ENCODE assay signal across 23 mouse cellular contexts in the genomic region with DNA sequence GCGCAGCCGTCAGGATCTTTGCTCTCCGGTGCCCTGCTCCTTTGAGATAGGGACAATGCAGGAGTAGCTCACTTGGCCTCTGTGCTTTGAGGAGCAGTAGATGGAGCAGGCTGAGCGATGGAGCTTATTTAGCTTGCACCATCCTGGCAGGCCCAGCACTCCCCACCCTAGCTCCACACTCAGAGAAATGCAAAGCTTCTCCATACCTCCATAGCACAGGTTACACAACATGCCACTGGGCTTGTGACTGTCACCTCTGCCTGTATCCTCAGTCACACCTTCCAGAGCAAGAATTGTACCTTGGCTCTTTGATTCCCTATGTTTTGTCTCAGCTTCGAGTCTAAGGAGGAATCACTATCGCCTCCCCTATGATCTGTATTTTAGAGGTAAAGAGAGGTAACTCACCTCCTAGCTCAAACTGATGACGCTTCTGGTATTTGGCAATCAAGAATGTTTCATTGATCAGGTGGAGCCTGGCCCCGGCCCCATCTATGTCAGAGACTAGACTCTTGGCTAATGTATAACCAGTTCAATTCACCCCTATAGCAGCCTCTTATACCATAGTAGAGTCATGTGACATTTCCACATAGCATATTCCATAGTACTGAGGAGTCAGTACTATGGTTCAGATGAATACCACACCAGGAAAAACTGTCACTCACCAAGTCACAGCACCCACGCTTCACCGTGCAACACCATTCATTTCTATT. TPM values are rescaled to one million over a fixed set of nuclear protein-coding genes. Genes with fewer than 3 reads are reported as not detected.
DNase-seq lines count a peak whose midpoint lies in the region; ATAC-seq lines count a peak whose summit lies in the region.
"Had no signal": no experiment of that assay in that cellular context is flagged by ENCODE, and none has a peak within 500 bp of the region (broad histone marks: within the 10 kb centered on the region; RNA-seq: fewer than 3 reads in every experiment).

No protein-coding gene starts in this region.

- ATAC-seq in embryonic facial prominence, embryonic 12.5 days (ENCODE audit: insufficient number of reproducible peaks, insufficient read depth, low FRiP score, low TSS enrichment) = no peak
- peak; percentile 75 for ATAC-seq in intestine, embryonic 15.5 days
- peak; percentile 65; the same call in 1 of the 2 replicates for ATAC-seq in liver, embryonic 12.5 days
- peak; percentile 79 for ATAC-seq in liver, embryonic 16.5 days (ENCODE audit: low read depth)
- ATAC-seq: CD4-positive, CD25-positive, alpha-beta regulatory T cell, adult 4 months; forebrain, embryonic 16.5 days had no signal

- H3K36me3 ChIP-seq in embryonic facial prominence, embryonic 12.5 days = peaks cover 38% of the 10 kb centered on the region
- H3K36me3 ChIP-seq in embryonic facial prominence, embryonic 10.5 days (replicated peaks) = peaks cover 68% of the 10 kb centered on the region
- H3K36me3 ChIP-seq in intestine, embryonic 15.5 days = no peaks in the 10 kb centered on the region
- no peaks in the 10 kb centered on the region for H3K36me3 ChIP-seq in liver, embryonic 12.5 days
- H3K36me3 ChIP-seq in liver, embryonic 16.5 days (ENCODE audit: control insufficient read depth, insufficient read depth) = no peaks in the 10 kb centered on the region
- H3K36me3 ChIP-seq: G1E; heart, embryonic 15.5 days had no signal

- H3K27ac ChIP-seq in embryonic facial prominence, embryonic 12.5 days = no peak overlapping the region
- no peak overlapping the region for H3K27ac ChIP-seq in embryonic facial prominence, embryonic 10.5 days (replicated peaks)
- H3K27ac ChIP-seq in intestine, embryonic 15.5 days = no peak overlapping the region
- H3K27ac ChIP-seq in liver, embryonic 12.5 days = no peak overlapping the region
- no peak overlapping the region for H3K27ac ChIP-seq in liver, embryonic 16.5 days (ENCODE audit: low read length)
- H3K27ac ChIP-seq: forebrain, embryonic 12.5 days; heart, adult 2 months; heart, embryonic 15.5 days; hindbrain, embryonic 10.5 days; hindbrain, embryonic 14.5 days had no signal

- no peaks in the 10 kb centered on the region for H3K9me3 ChIP-seq in embryonic facial prominence, embryonic 12.5 days
- H3K9me3 ChIP-seq in embryonic facial prominence, embryonic 10.5 days = no peaks in the 10 kb centered on the region
- H3K9me3 ChIP-seq in intestine, embryonic 15.5 days = no peaks in the 10 kb centered on the region
- no peaks in the 10 kb centered on the region for H3K9me3 ChIP-seq in liver, embryonic 12.5 days (replicated peaks)
- H3K9me3 ChIP-seq in liver, embryonic 16.5 days (replicated peaks; ENCODE audit: control insufficient read depth, low read length) = no peaks in the 10 kb centered on the region
- H3K9me3 ChIP-seq: forebrain, embryonic 12.5 days; G1E; heart, embryonic 15.5 days; hindbrain, embryonic 10.5 days had no signal

- H3K27me3 ChIP-seq in embryonic facial prominence, embryonic 12.5 days = no peaks in the 10 kb centered on the region
- H3K27me3 ChIP-seq in embryonic facial prominence, embryonic 10.5 days (replicated peaks; ENCODE audit: low read depth, poor library complexity, severe bottlenecking) = peaks cover 8% of the 10 kb centered on the region; the same call in 1 of the 2 replicates
- peaks cover 5% of the 10 kb centered on the region; the same call in 1 of the 2 replicates for H3K27me3 ChIP-seq in intestine, embryonic 15.5 days (replicated peaks)
- H3K27me3 ChIP-seq in liver, embryonic 12.5 days (replicated peaks) = peaks cover 38% of the 10 kb centered on the region
- peaks cover 24% of the 10 kb centered on the region for H3K27me3 ChIP-seq in liver, embryonic 16.5 days (ENCODE audit: control insufficient read depth, insufficient read depth, low read depth, low read length)

- no peak for DNase-seq in embryonic facial prominence, embryonic 10.5 days (ENCODE audit: low spot score)
- DNase-seq in embryo, embryonic 9.5 days (ENCODE audit: extremely low spot score) = no peak
- no peak for DNase-seq in heart, postnatal 14 days
- no peak for DNase-seq in layer of hippocampus, adult 11-12 months (ENCODE audit: low spot score)
- DNase-seq: adrenal gland, postnatal 10 days; B cell, adult 2 months; cerebellum, adult 11 months; cerebellum, adult 8-10 months; cerebellum, postnatal 14 days; gastrocnemius, postnatal 14 days; heart, adult 2 months had no signal

- 0 out of 2 replicates have a peak overlapping the region, but pooled peaks have one; percentile 19 for H3K9ac ChIP-seq in embryonic facial prominence, embryonic 12.5 days
- no peak overlapping the region for H3K9ac ChIP-seq in intestine, embryonic 15.5 days
- no peak overlapping the region for H3K9ac ChIP-seq in liver, embryonic 12.5 days
- no peak overlapping the region for H3K9ac ChIP-seq in liver, embryonic 16.5 days (ENCODE audit: low read depth, low read length)
- H3K9ac ChIP-seq: forebrain, embryonic 12.5 days; heart, embryonic 15.5 days; hindbrain, embryonic 14.5 days had no signal

- peak overlapping the region; percentile 21 for H3K4me2 ChIP-seq in embryonic facial prominence, embryonic 12.5 days (replicated peaks)
- H3K4me2 ChIP-seq in intestine, embryonic 15.5 days (replicated peaks) = no peak overlapping the region
- H3K4me2 ChIP-seq in liver, embryonic 12.5 days = no peak overlapping the region
- H3K4me2 ChIP-seq in liver, embryonic 16.5 days (ENCODE audit: low read depth, low read length) = no peak overlapping the region
- H3K4me2 ChIP-seq: forebrain, embryonic 12.5 days; heart, embryonic 11.5 days; heart, embryonic 15.5 days; hindbrain, embryonic 14.5 days had no signal

- H3K4me3 ChIP-seq in embryonic facial prominence, embryonic 12.5 days = no peak overlapping the region
- no peak overlapping the region for H3K4me3 ChIP-seq in embryonic facial prominence, embryonic 10.5 days
- H3K4me3 ChIP-seq in intestine, embryonic 15.5 days (replicated peaks) = no peak overlapping the region
- H3K4me3 ChIP-seq in liver, embryonic 12.5 days = no peak overlapping the region
- H3K4me3 ChIP-seq in liver, embryonic 16.5 days (ENCODE audit: low read depth, low read length) = no peak overlapping the region
- H3K4me3 ChIP-seq: forebrain, embryonic 12.5 days; heart, adult 2 months; heart, embryonic 15.5 days; hindbrain, embryonic 10.5 days had no signal

- WGBS in embryonic facial prominence, embryonic 12.5 days = 91% methylated on average over 10 of the region's 10 CpGs
- 91% methylated on average over 10 of the region's 10 CpGs for WGBS in embryonic facial prominence, embryonic 10.5 days
- WGBS in intestine, embryonic 15.5 days = 85% methylated on average over 10 of the region's 10 CpGs
- WGBS in liver, embryonic 12.5 days (ENCODE audit: insufficient replicate concordance) = 79% methylated on average over 10 of the region's 10 CpGs
- WGBS in liver, embryonic 16.5 days (ENCODE audit: insufficient replicate concordance) = 59% methylated on average over 10 of the region's 10 CpGs

- H3K4me1 ChIP-seq in embryonic facial prominence, embryonic 12.5 days = peaks cover 23% of the 10 kb centered on the region
- H3K4me1 ChIP-seq in embryonic facial prominence, embryonic 10.5 days = peaks cover 41% of the 10 kb centered on the region
- H3K4me1 ChIP-seq in intestine, embryonic 15.5 days (replicated peaks) = peaks cover 6% of the 10 kb centered on the region
- H3K4me1 ChIP-seq in liver, embryonic 12.5 days = 0 out of 2 replicates have a peak, but pooled peaks cover 7% of the 10 kb centered on the region
- no peaks in the 10 kb centered on the region; the same call in 1 of the 2 replicates for H3K4me1 ChIP-seq in liver, embryonic 16.5 days (ENCODE audit: control insufficient read depth, low read depth, low read length)

- intact Hi-C loops in heart, postnatal 14 days (cut with DNase I) = no loop called here

RNA-seq across cellular contexts. Expression of a gene that starts 5.2 kb away (rescaled TPM):
- 523 and 527 TPM in 2 replicates for polyA plus RNA-seq in embryonic facial prominence, embryonic 12.5 days (2016; fragmentation: Nextera tagmentation; extraction: Ambion mirVana)
- polyA plus RNA-seq in embryonic facial prominence, embryonic 10.5 days (2016; fragmentation: Nextera tagmentation; extraction: Ambion mirVana) = 153 and 166 TPM in 2 replicates
- 93.8 and 109 TPM in 2 replicates for polyA plus RNA-seq in intestine, embryonic 15.5 days (2015; fragmentation: Nextera tagmentation; extraction: Ambion mirVana)
- 10.9 and 13.4 TPM in 2 replicates for polyA plus RNA-seq in liver, embryonic 12.5 days (2016; fragmentation: Nextera tagmentation; extraction: Ambion mirVana)
- polyA plus RNA-seq in liver, embryonic 16.5 days (2015; fragmentation: Nextera tagmentation; extraction: Ambion mirVana) = 2.2 and 3.2 TPM in 2 replicates
- total RNA-seq in heart, postnatal 14 days (2021) = 10 to 100 TPM in 1 of 2 experiments, 1 to 10 TPM in 1; 9.1 to 13.2 TPM
- polyA plus RNA-seq: G1E had no signal
